Mouse (Mus musculus): ENCODE results near the gene Gm10518.

Gm10518 gene

DNA sequence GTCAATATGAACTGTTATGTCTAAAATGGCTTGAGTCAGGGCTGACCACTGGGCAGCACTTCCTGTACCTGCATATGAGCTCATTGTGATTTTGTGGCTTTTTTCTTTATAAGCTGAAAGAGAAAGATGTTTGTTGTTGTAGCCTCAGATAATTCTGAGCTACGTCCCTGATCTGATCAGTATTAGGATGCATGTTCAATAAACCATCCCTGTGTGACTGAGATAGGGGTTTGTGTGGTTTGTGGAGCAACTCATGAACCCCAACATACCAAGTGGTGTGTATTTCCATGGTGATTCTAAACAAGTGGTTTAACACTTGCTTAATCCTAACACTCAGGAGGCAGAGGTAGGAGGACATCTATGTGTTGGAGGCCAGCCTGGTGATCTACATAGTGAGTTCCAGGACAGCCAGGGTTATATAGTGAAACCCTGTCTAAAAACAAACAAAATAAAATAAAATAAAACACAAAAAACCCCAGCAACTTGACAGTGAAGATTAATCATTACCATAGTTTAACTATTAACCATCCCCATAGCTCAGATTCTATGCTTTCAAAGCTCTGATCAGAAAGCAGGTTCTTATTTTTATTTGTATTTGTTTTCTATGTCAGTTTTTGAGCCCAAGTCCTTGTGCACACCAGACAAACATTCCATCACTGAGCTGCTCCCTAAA is 32.7 kb downstream of the Gm10518 start:
- no peak for DNase-seq

DNA sequence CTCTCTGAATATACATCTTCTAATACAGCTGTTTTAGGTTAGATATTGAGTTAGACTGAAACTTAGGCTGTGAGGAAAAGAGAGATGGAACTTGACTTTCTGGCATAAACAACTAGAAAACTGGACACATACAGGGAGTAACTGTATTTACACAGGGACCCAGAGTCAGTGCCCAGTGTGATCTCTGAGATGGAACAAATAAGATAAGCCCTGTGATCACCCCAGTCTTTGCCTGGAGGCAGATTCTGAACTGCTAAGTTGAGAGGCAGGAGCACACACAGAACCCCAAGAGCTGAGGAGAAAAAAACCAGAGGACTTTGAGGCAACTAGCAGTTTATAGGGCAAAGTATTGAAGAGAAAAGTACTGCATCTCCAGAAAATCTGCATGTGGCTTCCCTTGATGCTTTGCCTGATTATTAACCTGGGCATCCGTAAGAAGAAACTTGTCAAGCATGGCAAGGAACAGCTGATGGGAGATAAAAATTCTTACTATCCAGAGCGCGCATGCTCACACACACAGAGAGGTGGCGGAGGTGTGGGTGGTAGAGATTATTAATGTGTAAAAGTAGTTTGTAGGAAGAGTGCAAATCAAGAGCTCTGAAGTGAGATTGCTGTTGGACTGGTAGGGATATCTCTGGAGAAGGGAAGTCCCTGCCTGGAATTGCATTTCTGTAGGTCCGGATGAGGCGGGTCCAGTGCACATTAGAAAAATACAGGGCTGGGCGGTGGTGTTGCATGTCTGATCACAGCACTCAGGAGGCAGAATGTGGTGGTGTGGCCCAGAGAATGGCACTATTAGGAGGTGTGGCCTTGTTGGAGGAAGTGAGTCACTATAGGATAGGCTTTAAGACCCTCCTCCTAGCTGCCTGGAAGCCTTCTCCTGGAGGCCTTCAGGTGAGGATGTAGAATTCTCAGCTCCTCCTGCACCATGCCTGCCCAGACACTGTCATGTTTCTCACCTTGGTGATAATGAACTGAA is 33.5 kb downstream of the Gm10518 start:
- no peak for DNase-seq

DNA sequence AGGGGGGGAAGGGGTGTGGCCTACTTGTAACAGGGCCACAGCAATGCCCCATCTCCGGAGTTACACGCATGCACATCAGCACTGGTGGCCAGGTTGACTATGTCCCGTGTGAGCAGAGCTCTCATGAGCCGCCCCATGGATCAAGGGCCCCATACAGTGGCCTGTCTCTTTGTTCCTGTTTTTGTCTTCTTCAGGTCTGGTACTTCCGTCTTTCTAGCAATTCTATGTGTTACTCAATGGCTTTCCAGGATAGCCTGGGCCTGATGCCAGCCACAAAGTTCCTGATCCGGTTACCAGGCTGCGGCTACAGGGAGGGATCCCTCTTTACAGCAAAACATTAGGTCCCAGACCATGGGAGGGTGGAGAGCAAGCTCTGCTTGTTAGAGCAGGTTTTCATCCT is 39.4 kb downstream of the Gm10518 start:
- no peak for DNase-seq

DNA sequence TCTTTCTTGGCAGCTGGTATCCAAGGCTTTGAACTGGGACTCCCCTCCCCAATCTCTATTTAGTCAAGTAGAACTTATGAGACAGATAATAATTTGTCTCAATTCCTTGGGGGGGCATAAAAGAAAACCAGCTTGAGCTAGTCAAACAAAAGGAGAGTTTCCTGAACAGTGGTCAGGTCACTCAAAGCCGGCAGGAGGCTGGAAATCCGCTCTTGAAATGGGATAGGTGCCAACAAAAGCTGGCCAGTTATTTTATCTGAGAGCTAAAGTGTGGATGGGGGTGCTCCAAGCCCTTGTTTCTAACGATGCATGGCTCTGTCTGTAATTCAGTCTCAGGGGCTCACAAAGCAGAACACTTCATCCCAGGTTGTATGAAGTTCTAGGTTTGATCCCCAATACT is 40.8 kb downstream of the Gm10518 start:
- DNase-seq, result no peak

DNA sequence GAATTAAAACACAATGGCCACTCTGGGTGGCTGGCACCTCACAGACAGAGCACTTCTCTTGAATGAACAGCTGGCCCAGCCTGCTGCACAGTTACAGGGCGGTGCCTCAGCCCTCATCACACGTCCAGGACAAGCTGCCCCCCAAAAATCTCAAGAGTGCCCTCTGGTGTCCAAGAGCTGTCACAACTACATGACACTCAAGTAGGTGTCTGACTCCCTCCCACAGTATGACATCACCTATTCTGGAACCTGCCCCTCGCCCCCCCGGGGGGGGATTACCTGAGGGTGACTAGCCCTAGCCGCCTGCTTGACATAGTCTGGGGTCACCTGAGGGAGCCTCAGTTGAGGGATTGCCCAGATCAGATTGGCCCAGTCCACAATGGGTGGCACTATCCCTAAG is 41.7 kb downstream of the Gm10518 start:
- DNase-seq, result peak; percentile 26

DNA sequence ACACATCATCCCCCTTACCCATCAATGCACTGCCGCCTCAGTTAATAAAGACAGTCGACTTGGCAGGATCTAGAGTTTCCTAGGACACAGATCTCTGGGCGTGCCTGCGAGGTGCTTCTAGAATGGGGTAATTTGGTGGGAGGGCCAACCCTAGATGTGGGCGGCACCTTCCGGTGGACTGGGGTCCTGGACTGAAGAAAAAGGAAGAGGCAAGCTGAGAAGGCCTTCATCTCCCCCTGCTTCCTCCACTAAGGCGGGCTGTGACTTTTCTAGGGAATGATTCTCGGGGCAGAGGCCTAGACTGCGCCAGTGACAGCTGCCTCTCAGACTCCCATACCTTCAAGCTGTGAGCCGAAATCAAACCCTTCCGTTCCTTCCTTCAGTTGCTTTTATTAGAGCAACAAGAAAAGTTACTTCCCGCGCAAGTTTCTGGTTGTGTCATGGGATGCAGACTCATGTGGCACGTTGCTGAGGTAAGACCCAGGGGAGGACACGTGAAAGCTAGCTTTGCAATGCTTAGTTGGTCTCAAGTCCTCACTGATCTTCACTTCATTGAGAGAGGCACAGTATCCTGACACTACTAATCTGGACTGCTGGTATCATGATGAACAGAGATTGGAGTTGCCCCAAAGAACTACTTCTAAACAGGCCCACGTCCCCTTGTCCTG is 42.8 kb downstream of the Gm10518 start:
- DNase-seq, result no peak

DNA sequence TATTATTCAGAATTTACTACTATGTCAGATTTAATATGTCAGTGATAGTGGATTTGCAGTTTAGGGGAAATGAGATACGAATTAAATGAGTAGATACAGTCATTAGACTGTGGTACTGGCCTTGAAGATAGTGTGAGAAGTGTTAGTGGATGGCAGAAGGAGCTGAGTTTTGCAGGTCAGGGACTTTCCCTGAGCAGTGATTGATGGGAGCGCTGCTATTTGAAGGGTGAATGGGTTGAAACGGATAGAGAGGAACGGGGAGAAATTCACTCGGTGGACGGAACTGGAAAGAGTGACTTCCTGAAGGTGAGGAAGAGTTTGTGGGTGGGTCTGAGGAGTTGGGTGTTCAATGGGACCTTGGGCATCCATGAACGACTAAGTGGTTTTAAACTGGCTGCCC is 44.0 kb downstream of the Gm10518 start:
- DNase-seq, result no peak

DNA sequence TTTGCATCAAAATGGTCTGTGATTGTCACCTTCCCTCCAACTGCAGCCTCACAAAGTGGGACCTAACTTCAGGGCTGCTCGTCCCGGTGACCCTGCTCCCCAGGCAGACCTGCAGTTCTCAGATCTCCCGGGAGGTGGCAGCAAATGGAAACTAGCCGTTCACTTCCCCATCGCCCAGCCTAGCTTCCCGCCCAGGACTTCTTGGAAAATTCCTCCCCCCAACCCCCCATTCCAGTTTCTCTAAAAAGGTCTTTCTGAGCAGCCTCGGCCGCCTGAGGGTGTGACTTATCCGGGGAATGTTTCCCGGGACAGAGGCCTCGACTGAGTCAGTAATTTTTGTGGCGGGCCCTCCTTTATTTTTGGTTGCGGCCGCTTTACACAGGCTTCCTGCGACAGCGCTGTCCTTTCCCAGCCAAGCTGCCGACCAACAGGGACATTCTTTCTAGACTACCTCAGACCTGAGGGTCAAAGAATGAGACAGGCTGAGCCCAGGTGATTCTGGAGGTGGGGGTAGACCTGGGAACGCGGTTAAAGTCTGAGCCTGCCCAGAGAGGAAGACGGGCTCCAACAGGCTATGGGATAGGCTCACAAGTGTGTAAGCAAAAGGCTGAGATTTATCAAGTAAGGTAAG is 44.7 kb downstream of the Gm10518 start:
- DNase-seq, result peak; percentile 76

DNA sequence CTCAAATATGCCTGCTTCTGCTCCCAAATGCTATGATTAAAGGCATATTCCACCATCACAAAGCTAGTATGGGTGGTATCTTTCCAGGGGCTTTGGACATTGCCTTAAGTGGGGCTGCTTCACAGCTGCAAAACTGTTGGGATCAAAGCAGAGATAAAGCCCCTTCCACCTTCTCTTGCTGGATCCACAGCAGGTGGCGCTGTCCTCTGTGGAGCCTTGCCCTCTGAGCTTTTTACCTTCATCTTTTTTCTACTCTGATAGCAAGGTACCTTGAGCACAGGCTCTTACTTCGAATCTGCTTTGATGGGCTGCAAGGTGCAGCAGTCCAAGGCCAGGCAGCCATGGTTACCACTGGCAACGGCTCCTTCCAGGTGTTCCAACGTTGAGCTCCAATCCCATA is 50.2 kb downstream of the Gm10518 start:
- no peak for DNase-seq

All from right cerebral cortex, postnatal 25 days (tissue).